Mouse (Mus musculus) ES-E14 (cell line): ENCODE results near the gene Cav2.

ENCODE experiments used
- CHD2 ChIP-seq: IDR thresholded peaks from 2 replicates; pipeline ENCODE4 v1.6.1; 2014; ENCODE audit warnings: mild to moderate bottlenecking, low read depth, low read length, inconsistent platforms
- MAFK ChIP-seq: IDR thresholded peaks from 2 replicates; pipeline ENCODE4 v1.6.1; 2014; ENCODE audit warnings: mild to moderate bottlenecking, low read depth, low read length, inconsistent platforms; ENCODE audit not compliant: insufficient read depth
- ZC3H11A ChIP-seq: IDR thresholded peaks from 2 replicates; pipeline ENCODE4 v1.6.1; 2012; ENCODE audit warnings: low read depth, mild to moderate bottlenecking, inconsistent platforms, low read length, borderline replicate concordance
- ZNF384 ChIP-seq: IDR thresholded peaks from 2 replicates; pipeline ENCODE4 v1.6.1; 2012; ENCODE audit warnings: low read depth, low read length, inconsistent platforms

DNA sequence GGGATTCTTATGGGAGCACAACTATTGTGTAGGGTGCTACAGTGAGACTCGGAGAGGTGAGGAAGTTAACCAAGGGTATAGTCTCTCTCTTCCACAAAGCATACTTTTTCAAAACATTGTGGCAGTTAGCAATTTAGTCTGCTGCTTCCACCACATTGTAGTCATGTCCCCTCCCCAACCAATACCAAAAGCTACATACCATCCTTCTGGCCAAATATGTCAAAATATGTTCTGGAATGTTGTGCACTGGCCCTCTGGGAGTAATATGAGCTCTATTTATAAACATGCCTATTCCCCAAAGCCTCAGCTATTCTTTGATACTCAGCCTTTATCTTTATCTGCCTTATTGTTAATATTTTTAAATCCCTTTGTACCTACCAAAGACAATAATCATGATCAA, 40.0 kb upstream of the Cav2 start:
- no peak for TF ChIP-seq CHD2
- no peak for TF ChIP-seq ZC3H11A
- TF ChIP-seq ZNF384: no peak
- no peak for TF ChIP-seq MAFK
